Mouse (Mus musculus) spleen, embryonic (tissue): Measurements from ENCODE around the gene Vmn2r112.
"Not testable (repeated sequence)": the region's sequence is repeated elsewhere in the genome, so short reads cannot be mapped to it uniquely, and the experiment has no call there.

Source experiments
- CTCF ChIA-PET: fragments of 350-600 bp; sonication (Branson Sonifier 250); formaldehyde crosslinking; loops from one replicate; lab custom pipeline; 2022; lab: Charles Lee

Vmn2r112 gene

DNA sequence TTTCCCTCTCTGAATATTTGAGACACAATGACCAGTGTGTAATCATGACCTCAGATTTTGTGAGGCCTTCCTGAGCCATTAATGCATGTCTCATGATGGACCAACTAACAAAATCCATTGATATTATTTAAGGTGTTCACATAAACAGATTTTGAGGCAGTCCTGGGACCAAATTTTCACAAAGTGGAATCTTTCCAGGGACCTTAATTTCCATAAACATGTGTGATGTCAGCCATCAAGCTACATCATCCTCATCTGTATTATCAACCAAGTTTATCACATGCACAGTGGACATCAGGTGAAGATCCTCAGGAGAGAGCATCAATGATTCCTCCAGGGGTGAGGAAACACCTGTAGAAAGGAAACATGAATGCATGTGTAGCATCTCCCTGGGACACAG lies at the start of gene Vmn2r112:
Gene Vmn2r112, plus strand, starts transcription at position 301 of the 400 bp plus-strand sequence.
- CTCF ChIA-PET: not testable (repeated sequence)

DNA sequence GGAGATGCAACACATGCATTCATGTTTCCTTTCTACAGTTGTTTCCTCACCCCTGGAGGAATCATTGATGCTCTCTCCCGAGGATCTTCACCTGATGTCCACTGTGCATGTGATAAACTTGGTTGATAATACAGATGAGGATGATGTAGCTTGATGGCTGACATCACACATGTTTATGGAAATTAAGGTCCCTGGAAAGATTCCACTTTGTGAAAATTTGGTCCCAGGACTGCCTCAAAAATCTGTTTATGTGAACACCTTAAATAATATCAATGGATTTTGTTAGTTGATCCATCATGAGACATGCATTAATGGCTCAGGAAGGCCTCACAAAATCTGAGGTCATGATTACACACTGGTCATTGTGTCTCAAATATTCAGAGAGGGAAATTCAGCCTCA lies 27.4 kb upstream of the Vmn2r112 start, which contains the start of gene Vmn2r111:
Gene Vmn2r111, minus strand, starts transcription at position 101 of the 400 bp plus-strand sequence.
- CTCF ChIA-PET: not testable (repeated sequence)

GRCm38 (mm10) chr17:22630646-22631045 lies 29.9 kb downstream of the Vmn2r112 start:
- CTCF ChIA-PET: no interaction called here
